Mouse (Mus musculus): ENCODE measurements around the gene Gm8232. TPM values are rescaled to one million over a fixed set of nuclear protein-coding genes. Genes with fewer than 3 reads are reported as not detected.
"Not testable (repeated sequence)": the region's sequence is repeated elsewhere in the genome, so short reads cannot be mapped to it uniquely, and the experiment has no call there.

The Gm8232 gene
- total RNA-seq (2021): not detected
- long read RNA-seq, experiment 1: 0 reads
- long read RNA-seq, experiment 2: 0 reads

DNA sequence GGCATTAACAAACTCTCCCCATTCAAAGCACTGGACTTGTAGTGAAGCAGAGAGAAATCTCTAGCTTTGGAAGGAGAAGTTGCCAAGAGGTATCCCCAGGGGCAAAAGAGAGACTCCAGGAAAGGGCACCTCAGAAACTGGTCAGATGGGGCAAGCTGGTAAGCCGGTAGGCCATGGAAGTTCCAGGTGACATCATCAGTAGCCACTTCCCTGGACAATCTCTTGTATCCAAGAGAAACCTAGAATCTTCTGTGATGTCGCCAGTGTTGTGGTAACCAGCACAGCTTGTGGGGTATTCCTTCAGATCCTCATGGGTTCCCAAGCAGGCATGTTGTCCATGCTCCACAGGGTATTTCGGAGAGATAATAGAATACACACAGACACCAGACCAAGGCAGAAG lies at the start of gene Gm8232:
TSS of gene Gm8232 (plus strand) at position 301 of the 400 bp plus-strand sequence.
- intact Hi-C loops (cut with DNase I; ENCODE audit: low total_unique reads); DNase-seq: not testable (repeated sequence)

DNA sequence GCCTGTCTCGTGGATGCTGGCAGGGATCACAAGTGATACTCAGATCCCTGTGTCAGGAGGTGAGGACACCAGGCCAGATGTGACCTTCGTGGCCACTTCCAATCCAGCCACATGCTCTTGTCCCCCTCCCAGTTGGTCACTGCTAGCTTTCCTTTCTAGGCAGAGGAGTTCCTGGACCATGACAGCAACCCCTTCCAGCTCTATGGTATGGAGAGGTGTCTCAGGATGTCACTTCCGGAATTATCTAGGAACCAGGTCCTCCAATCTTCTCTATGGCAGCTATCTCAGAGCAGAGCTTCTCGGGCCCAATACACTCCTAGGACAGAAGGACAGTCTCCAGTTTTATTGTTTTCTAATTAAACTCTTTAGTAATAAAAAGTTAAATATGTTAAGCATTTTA lies 49.2 kb upstream of the Gm8232 start:
- intact Hi-C loops (cut with DNase I; ENCODE audit: low total_unique reads): not testable (repeated sequence)

DNA sequence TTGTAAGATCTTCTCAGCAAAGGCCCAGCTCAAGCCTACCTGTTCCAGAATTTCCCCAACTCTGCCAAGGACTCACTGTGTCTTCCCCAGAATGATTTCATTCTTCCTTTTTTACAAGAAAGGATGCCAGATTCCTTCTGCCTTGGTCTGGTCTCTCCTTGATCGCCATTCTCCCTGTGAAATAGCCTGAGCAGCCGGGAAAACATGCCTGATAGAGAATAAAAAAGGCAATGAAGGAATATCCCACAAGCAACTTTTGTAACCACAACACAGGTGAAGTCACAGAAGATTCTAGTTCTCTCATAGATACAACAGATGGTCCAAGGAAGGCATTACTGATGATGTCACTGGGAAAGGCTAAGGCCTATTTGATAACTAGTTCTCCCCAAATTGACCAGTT lies 22.8 kb upstream of the Gm8232 start, which contains the start of gene Gm3371:
TSS of gene Gm3371 (minus strand) at position 101 of the 400 bp plus-strand sequence.
- DNase-seq; intact Hi-C loops (cut with DNase I; ENCODE audit: low total_unique reads): not testable (repeated sequence)

More for the DNA sequence above, 49.2 kb upstream of the Gm8232 start:
- not testable (repeated sequence) for DNase-seq

Other genes starting within 250 kb of the Gm8232 start
- gene Gm8212, start 236.0 kb upstream of the Gm8232 start, total RNA-seq (2021): not detected
- not detected for gene 4930503E14Rik, start 220.4 kb upstream of the Gm8232 start, total RNA-seq (2021)
- not detected for gene Gm8220, start 148.1 kb upstream of the Gm8232 start, total RNA-seq (2021)
- gene Gm5930, start 95.1 kb upstream of the Gm8232 start, total RNA-seq (2021): not detected
- not detected for gene Gm8229, start 68.3 kb upstream of the Gm8232 start, total RNA-seq (2021)
- gene Gm3371, start 22.9 kb upstream of the Gm8232 start, total RNA-seq (2021): not detected
- not detected for gene BC061237, start 58.8 kb downstream of the Gm8232 start, total RNA-seq (2021)
- gene Gm17093, start 84.6 kb downstream of the Gm8232 start, total RNA-seq (2021): not detected
- gene Gm8247, start 149.5 kb downstream of the Gm8232 start, total RNA-seq (2021): not detected
- gene Gm5624, start 194.3 kb downstream of the Gm8232 start, total RNA-seq (2021): not detected